Mouse (Mus musculus): ENCODE results near the gene Gm20521. TPM values are rescaled to one million over a fixed set of nuclear protein-coding genes. Genes with fewer than 3 reads are reported as not detected.

Gm20521 gene
- polyA plus RNA-seq, 1 experiment from 2014 or later = not detected

- no peaks in the 10 kb centered on the region for H3K9me3 ChIP-seq (replicated peaks; ENCODE audit: control insufficient read depth, low read length)
- peak within 1 kb of the TSS; percentile 52 for H3K9ac ChIP-seq (replicated peaks; ENCODE audit: low read length)
- peaks cover 7% of the 10 kb centered on the region; the same call in 1 of the 2 replicates for H3K4me1 ChIP-seq (ENCODE audit: control insufficient read depth, insufficient read depth, low read length)
- no peak within 1 kb of the TSS; the same call in 1 of the 2 replicates for H3K4me2 ChIP-seq (ENCODE audit: low read depth, low read length)
- no peaks in the 10 kb centered on the region for H3K27me3 ChIP-seq (ENCODE audit: control insufficient read depth, insufficient read depth, low read length)
- no peak within 1 kb of the TSS for H3K4me3 ChIP-seq (ENCODE audit: low read depth, low read length)
- peak within 1 kb of the TSS; percentile 52 for H3K27ac ChIP-seq (replicated peaks; ENCODE audit: low read depth, low read length)
- no peaks in the 10 kb centered on the region for H3K36me3 ChIP-seq (replicated peaks; ENCODE audit: control insufficient read depth, insufficient read depth, low read depth, low read length)
- ATAC-seq (replicated peaks; ENCODE audit: insufficient number of reproducible peaks, low FRiP score, low TSS enrichment, low read depth) (no peak), DNase-seq (ENCODE audit: low spot score) (no peak)
- 11% methylated on average over 8 of the region's 8 CpGs for WGBS
Observed at GRCm38 (mm10) chr14:54935904-54936830, 52.9 kb downstream of the Gm20521 start, which contains the start of gene Cmtm5. Gene Cmtm5, plus strand, starts transcription at chr14:54936261.

GRCm38 (mm10) chr14:54936831-54937160, 53.6 kb downstream of the Gm20521 start:
- Histone ChIP-seq H3K36me3 (replicated peaks; ENCODE audit: control insufficient read depth, insufficient read depth, low read depth, low read length) (no peaks in the 10 kb centered on the region), H3K4me3 (ENCODE audit: low read depth, low read length) (no peak overlapping the region), H3K4me2 (ENCODE audit: low read depth, low read length) (no peak overlapping the region), H3K27ac (replicated peaks; ENCODE audit: low read depth, low read length) (no peak overlapping the region), H3K9ac (replicated peaks; ENCODE audit: low read length) (peak overlapping the region; percentile 52), H3K27me3 (ENCODE audit: control insufficient read depth, insufficient read depth, low read length) (no peaks in the 10 kb centered on the region), H3K9me3 (replicated peaks; ENCODE audit: control insufficient read depth, low read length) (no peaks in the 10 kb centered on the region), H3K4me1 (ENCODE audit: control insufficient read depth, insufficient read depth, low read length) (peaks cover 7% of the 10 kb centered on the region; the same call in 1 of the 2 replicates)
- DNase-seq (ENCODE audit: low spot score) (peak; percentile 28), ATAC-seq (replicated peaks; ENCODE audit: insufficient number of reproducible peaks, low FRiP score, low TSS enrichment, low read depth) (no peak)
- 31% methylated on average over 6 of the region's 6 CpGs for WGBS

- Histone ChIP-seq H3K27ac (replicated peaks; ENCODE audit: low read depth, low read length) (no peak overlapping the region), H3K4me3 (ENCODE audit: low read depth, low read length) (no peak overlapping the region), H3K9me3 (replicated peaks; ENCODE audit: control insufficient read depth, low read length) (no peaks in the 10 kb centered on the region), H3K9ac (replicated peaks; ENCODE audit: low read length) (no peak overlapping the region), H3K36me3 (replicated peaks; ENCODE audit: control insufficient read depth, insufficient read depth, low read depth, low read length) (no peaks in the 10 kb centered on the region), H3K4me1 (ENCODE audit: control insufficient read depth, insufficient read depth, low read length) (peaks cover 7% of the 10 kb centered on the region; the same call in 1 of the 2 replicates), H3K4me2 (ENCODE audit: low read depth, low read length) (no peak overlapping the region), H3K27me3 (ENCODE audit: control insufficient read depth, insufficient read depth, low read length) (no peaks in the 10 kb centered on the region)
- 87% methylated on average over 16 of the region's 16 CpGs for WGBS
- no peak for ATAC-seq (replicated peaks; ENCODE audit: insufficient number of reproducible peaks, low FRiP score, low TSS enrichment, low read depth)
- no peak for DNase-seq (ENCODE audit: low spot score)
Observed at GRCm38 (mm10) chr14:54937361-54938182, 54.3 kb downstream of the Gm20521 start.

- WGBS = 79% methylated on average over 15 of the region's 15 CpGs
- ATAC-seq (replicated peaks; ENCODE audit: insufficient number of reproducible peaks, low FRiP score, low TSS enrichment, low read depth) = no peak
- H3K9ac ChIP-seq (replicated peaks; ENCODE audit: low read length) = no peak overlapping the region
- DNase-seq (ENCODE audit: low spot score) = no peak
- no peaks in the 10 kb centered on the region for H3K27me3 ChIP-seq (ENCODE audit: control insufficient read depth, insufficient read depth, low read length)
- no peak overlapping the region for H3K4me3 ChIP-seq (ENCODE audit: low read depth, low read length)
- no peaks in the 10 kb centered on the region for H3K36me3 ChIP-seq (replicated peaks; ENCODE audit: control insufficient read depth, insufficient read depth, low read depth, low read length)
- no peak overlapping the region for H3K27ac ChIP-seq (replicated peaks; ENCODE audit: low read depth, low read length)
- peaks cover 7% of the 10 kb centered on the region; the same call in 1 of the 2 replicates for H3K4me1 ChIP-seq (ENCODE audit: control insufficient read depth, insufficient read depth, low read length)
- no peaks in the 10 kb centered on the region for H3K9me3 ChIP-seq (replicated peaks; ENCODE audit: control insufficient read depth, low read length)
- H3K4me2 ChIP-seq (ENCODE audit: low read depth, low read length) = no peak overlapping the region
Observed at GRCm38 (mm10) chr14:54938431-54939219, 55.4 kb downstream of the Gm20521 start.

- no peak overlapping the region for H3K9ac ChIP-seq (replicated peaks; ENCODE audit: low read length)
- H3K4me1 ChIP-seq (ENCODE audit: control insufficient read depth, insufficient read depth, low read length) = peaks cover 7% of the 10 kb centered on the region; the same call in 1 of the 2 replicates
- ATAC-seq (replicated peaks; ENCODE audit: insufficient number of reproducible peaks, low FRiP score, low TSS enrichment, low read depth) (no peak), DNase-seq (ENCODE audit: low spot score) (peak; percentile 76)
- no peaks in the 10 kb centered on the region for H3K9me3 ChIP-seq (replicated peaks; ENCODE audit: control insufficient read depth, low read length)
- WGBS = 53% methylated on average over 12 of the region's 12 CpGs
- no peak overlapping the region for H3K27ac ChIP-seq (replicated peaks; ENCODE audit: low read depth, low read length)
- no peaks in the 10 kb centered on the region for H3K36me3 ChIP-seq (replicated peaks; ENCODE audit: control insufficient read depth, insufficient read depth, low read depth, low read length)
- no peak overlapping the region for H3K4me2 ChIP-seq (ENCODE audit: low read depth, low read length)
- no peaks in the 10 kb centered on the region for H3K27me3 ChIP-seq (ENCODE audit: control insufficient read depth, insufficient read depth, low read length)
- H3K4me3 ChIP-seq (ENCODE audit: low read depth, low read length) = no peak overlapping the region
Observed at GRCm38 (mm10) chr14:54939434-54940175, 56.4 kb downstream of the Gm20521 start.

- no peak overlapping the region for H3K27ac ChIP-seq (replicated peaks; ENCODE audit: low read depth, low read length)
- no peak overlapping the region for H3K4me3 ChIP-seq (ENCODE audit: low read depth, low read length)
- whole genome bisulfite sequencing = 76% methylated on average over 3 of the region's 3 CpGs
- H3K36me3 ChIP-seq (replicated peaks; ENCODE audit: control insufficient read depth, insufficient read depth, low read depth, low read length) = no peaks in the 10 kb centered on the region
- no peaks in the 10 kb centered on the region for H3K9me3 ChIP-seq (replicated peaks; ENCODE audit: control insufficient read depth, low read length)
- no peak overlapping the region for H3K4me2 ChIP-seq (ENCODE audit: low read depth, low read length)
- no peak overlapping the region for H3K9ac ChIP-seq (replicated peaks; ENCODE audit: low read length)
- H3K4me1 ChIP-seq (ENCODE audit: control insufficient read depth, insufficient read depth, low read length) = peaks cover 7% of the 10 kb centered on the region; the same call in 1 of the 2 replicates
- no peaks in the 10 kb centered on the region for H3K27me3 ChIP-seq (ENCODE audit: control insufficient read depth, insufficient read depth, low read length)
- DNase-seq (ENCODE audit: low spot score) (no peak), ATAC-seq (replicated peaks; ENCODE audit: insufficient number of reproducible peaks, low FRiP score, low TSS enrichment, low read depth) (no peak)
Observed at GRCm38 (mm10) chr14:54940176-54940530, 56.9 kb downstream of the Gm20521 start.

Data from embryonic facial prominence, embryonic 11.5 days (tissue).